Mouse (Mus musculus): ENCODE measurements around the gene Rrbp1. TPM values are rescaled to one million over a fixed set of nuclear protein-coding genes. Genes with fewer than 3 reads are reported as not detected.

Rrbp1 gene
- total RNA-seq, 1 experiment from 2014 or later: 169 TPM

- ATAC-seq (replicated peaks in 1 of 2; ENCODE audit: insufficient read depth in 1 of 2, low FRiP score in 2 of 2, low TSS enrichment in 1 of 2, low read depth in 1 of 2, poor library complexity in 2 of 2, severe bottlenecking in 2 of 2): no peak
These were observed 32.5 kb downstream of the Rrbp1 start for GRCm38 (mm10) chr2:143978444-143979147.

GRCm38 (mm10) chr2:143975146-143975649 is 35.9 kb downstream of the Rrbp1 start:
- ATAC-seq (replicated peaks in 1 of 2; ENCODE audit: insufficient read depth in 1 of 2, low FRiP score in 2 of 2, low TSS enrichment in 1 of 2, low read depth in 1 of 2, poor library complexity in 2 of 2, severe bottlenecking in 2 of 2): peak in 1 of 2 experiments; percentile 20; a peak in 1 of 4 replicates

GRCm38 (mm10) chr2:143973161-143973560 is 37.9 kb downstream of the Rrbp1 start:
- no peak for ATAC-seq (replicated peaks in 1 of 2; ENCODE audit: insufficient read depth in 1 of 2, low FRiP score in 2 of 2, low TSS enrichment in 1 of 2, low read depth in 1 of 2, poor library complexity in 2 of 2, severe bottlenecking in 2 of 2)

- ATAC-seq (replicated peaks in 1 of 2; ENCODE audit: insufficient read depth in 1 of 2, low FRiP score in 2 of 2, low TSS enrichment in 1 of 2, low read depth in 1 of 2, poor library complexity in 2 of 2, severe bottlenecking in 2 of 2): no peak
These were observed 39.2 kb downstream of the Rrbp1 start for GRCm38 (mm10) chr2:143971887-143972286.

- no peak for ATAC-seq (replicated peaks in 1 of 2; ENCODE audit: insufficient read depth in 1 of 2, low FRiP score in 2 of 2, low TSS enrichment in 1 of 2, low read depth in 1 of 2, poor library complexity in 2 of 2, severe bottlenecking in 2 of 2)
These were observed 40.2 kb downstream of the Rrbp1 start for GRCm38 (mm10) chr2:143970841-143971240.

- ATAC-seq (replicated peaks in 1 of 2; ENCODE audit: insufficient read depth in 1 of 2, low FRiP score in 2 of 2, low TSS enrichment in 1 of 2, low read depth in 1 of 2, poor library complexity in 2 of 2, severe bottlenecking in 2 of 2): no peak
These were observed 41.8 kb downstream of the Rrbp1 start for GRCm38 (mm10) chr2:143969260-143969659.

- no peak for ATAC-seq (replicated peaks in 1 of 2; ENCODE audit: insufficient read depth in 1 of 2, low FRiP score in 2 of 2, low TSS enrichment in 1 of 2, low read depth in 1 of 2, poor library complexity in 2 of 2, severe bottlenecking in 2 of 2)
These were observed 47.7 kb downstream of the Rrbp1 start for GRCm38 (mm10) chr2:143963318-143963717.

- ATAC-seq (replicated peaks in 1 of 2; ENCODE audit: insufficient read depth in 1 of 2, low FRiP score in 2 of 2, low TSS enrichment in 1 of 2, low read depth in 1 of 2, poor library complexity in 2 of 2, severe bottlenecking in 2 of 2): peak; percentile 32 to 65; a peak in 2 of 4 replicates
These were observed 48.9 kb downstream of the Rrbp1 start for GRCm38 (mm10) chr2:143962192-143962591.

- no peak for ATAC-seq (replicated peaks in 1 of 2; ENCODE audit: insufficient read depth in 1 of 2, low FRiP score in 2 of 2, low TSS enrichment in 1 of 2, low read depth in 1 of 2, poor library complexity in 2 of 2, severe bottlenecking in 2 of 2)
These were observed 55.3 kb downstream of the Rrbp1 start for GRCm38 (mm10) chr2:143955746-143956145.

- ATAC-seq (replicated peaks in 1 of 2; ENCODE audit: insufficient read depth in 1 of 2, low FRiP score in 2 of 2, low TSS enrichment in 1 of 2, low read depth in 1 of 2, poor library complexity in 2 of 2, severe bottlenecking in 2 of 2): no peak
These were observed 56.1 kb downstream of the Rrbp1 start for GRCm38 (mm10) chr2:143955004-143955403.

- no peak for ATAC-seq (replicated peaks in 1 of 2; ENCODE audit: insufficient read depth in 1 of 2, low FRiP score in 2 of 2, low TSS enrichment in 1 of 2, low read depth in 1 of 2, poor library complexity in 2 of 2, severe bottlenecking in 2 of 2)
These were observed 57.1 kb downstream of the Rrbp1 start for GRCm38 (mm10) chr2:143953944-143954343.

GRCm38 (mm10) chr2:143951546-143952315 is 59.3 kb downstream of the Rrbp1 start:
- peak; percentile 47 to 52; a peak in 2 of 4 replicates for ATAC-seq (replicated peaks in 1 of 2; ENCODE audit: insufficient read depth in 1 of 2, low FRiP score in 2 of 2, low TSS enrichment in 1 of 2, low read depth in 1 of 2, poor library complexity in 2 of 2, severe bottlenecking in 2 of 2)

- ATAC-seq (replicated peaks in 1 of 2; ENCODE audit: insufficient read depth in 1 of 2, low FRiP score in 2 of 2, low TSS enrichment in 1 of 2, low read depth in 1 of 2, poor library complexity in 2 of 2, severe bottlenecking in 2 of 2): no peak
These were observed 60.0 kb downstream of the Rrbp1 start for GRCm38 (mm10) chr2:143951028-143951420.

GRCm38 (mm10) chr2:143950290-143951027 is 60.6 kb downstream of the Rrbp1 start:
- ATAC-seq (replicated peaks in 1 of 2; ENCODE audit: insufficient read depth in 1 of 2, low FRiP score in 2 of 2, low TSS enrichment in 1 of 2, low read depth in 1 of 2, poor library complexity in 2 of 2, severe bottlenecking in 2 of 2): no peak

- no peak for ATAC-seq (replicated peaks in 1 of 2; ENCODE audit: insufficient read depth in 1 of 2, low FRiP score in 2 of 2, low TSS enrichment in 1 of 2, low read depth in 1 of 2, poor library complexity in 2 of 2, severe bottlenecking in 2 of 2)
These were observed 61.8 kb downstream of the Rrbp1 start for GRCm38 (mm10) chr2:143949217-143949616.

GRCm38 (mm10) chr2:143948416-143948815 is 62.6 kb downstream of the Rrbp1 start:
- ATAC-seq (replicated peaks in 1 of 2; ENCODE audit: insufficient read depth in 1 of 2, low FRiP score in 2 of 2, low TSS enrichment in 1 of 2, low read depth in 1 of 2, poor library complexity in 2 of 2, severe bottlenecking in 2 of 2): no peak

GRCm38 (mm10) chr2:143947981-143948380 is 63.1 kb downstream of the Rrbp1 start:
- ATAC-seq (replicated peaks in 1 of 2; ENCODE audit: insufficient read depth in 1 of 2, low FRiP score in 2 of 2, low TSS enrichment in 1 of 2, low read depth in 1 of 2, poor library complexity in 2 of 2, severe bottlenecking in 2 of 2): no peak

GRCm38 (mm10) chr2:143946399-143946798 is 64.7 kb downstream of the Rrbp1 start:
- 0 out of 4 replicates have a peak, but pooled peaks of 1 of the 2 experiments have one; percentile 8 for ATAC-seq (replicated peaks in 1 of 2; ENCODE audit: insufficient read depth in 1 of 2, low FRiP score in 2 of 2, low TSS enrichment in 1 of 2, low read depth in 1 of 2, poor library complexity in 2 of 2, severe bottlenecking in 2 of 2)
